Mouse (Mus musculus) layer of hippocampus, adult 9-11 months (tissue): ENCODE data around the gene Yap1.

ENCODE experiments used
- DNase-seq: peaks from one replicate; pipeline ENCODE4 v3.0.0; 2022

Gene Yap1

DNA sequence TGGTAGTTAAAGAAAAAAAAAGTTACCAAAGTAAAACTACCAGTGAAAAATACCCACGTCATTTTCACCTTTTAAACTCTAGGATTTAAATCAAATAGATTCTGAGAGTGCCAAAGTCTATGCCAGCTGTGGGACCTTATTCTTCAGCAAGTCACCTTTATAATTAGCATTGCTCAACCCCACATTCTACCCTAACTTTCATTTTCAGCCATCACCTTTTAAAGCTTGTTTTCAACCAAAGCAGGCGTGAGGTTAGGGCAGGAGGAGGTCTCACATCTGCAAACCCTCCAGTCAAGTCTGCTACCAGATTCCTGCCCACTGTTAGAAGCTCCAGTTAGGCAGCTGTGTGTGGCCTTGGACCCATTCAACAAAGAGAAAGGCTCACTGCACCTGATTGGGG lies 32.4 kb downstream of the Yap1 start:
- DNase-seq: no peak

GRCm38 (mm10) chr9:7967980-7968379 lies 36.4 kb downstream of the Yap1 start:
- no peak for DNase-seq

DNA sequence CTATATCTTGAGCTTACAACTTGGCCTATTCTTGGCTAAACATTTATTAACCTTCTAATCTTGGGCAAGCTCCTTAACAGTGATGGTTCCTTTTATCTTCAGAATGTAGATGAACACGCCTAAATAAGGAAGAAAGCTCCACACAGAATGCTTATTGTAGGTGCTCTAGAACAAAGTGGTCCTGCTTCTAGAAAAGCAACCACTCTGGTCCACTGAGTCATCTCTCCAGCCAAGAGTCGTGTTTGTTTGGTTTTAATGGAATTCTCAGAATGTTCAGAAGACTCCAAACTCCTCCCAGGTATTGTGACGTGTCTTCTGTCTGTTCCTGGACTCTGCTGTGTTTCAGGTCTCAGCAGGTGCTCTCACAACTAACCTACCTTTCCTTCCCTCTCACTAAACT lies 38.8 kb downstream of the Yap1 start:
- no peak for DNase-seq

GRCm38 (mm10) chr9:7963867-7964266 lies 40.5 kb downstream of the Yap1 start:
- DNase-seq: no peak

DNA sequence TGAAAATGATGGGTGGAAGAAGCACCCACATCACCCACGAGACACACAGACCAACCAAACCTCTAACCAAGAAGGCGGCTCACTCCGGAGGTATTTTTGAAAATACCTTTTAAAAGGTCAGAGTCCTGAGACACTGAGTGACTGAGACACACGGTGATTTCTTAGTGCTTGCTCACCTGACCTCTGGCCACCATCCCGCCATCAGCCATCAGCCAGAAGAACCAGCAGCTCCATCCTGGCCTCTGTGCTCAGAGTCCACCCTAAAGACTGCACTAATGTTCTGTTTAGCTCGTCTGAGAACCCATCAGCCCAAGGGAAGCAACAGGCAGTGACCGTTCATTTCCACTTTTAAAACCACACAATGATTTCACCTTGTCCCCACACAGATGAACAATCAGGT lies 41.5 kb downstream of the Yap1 start:
- no peak for DNase-seq

DNA sequence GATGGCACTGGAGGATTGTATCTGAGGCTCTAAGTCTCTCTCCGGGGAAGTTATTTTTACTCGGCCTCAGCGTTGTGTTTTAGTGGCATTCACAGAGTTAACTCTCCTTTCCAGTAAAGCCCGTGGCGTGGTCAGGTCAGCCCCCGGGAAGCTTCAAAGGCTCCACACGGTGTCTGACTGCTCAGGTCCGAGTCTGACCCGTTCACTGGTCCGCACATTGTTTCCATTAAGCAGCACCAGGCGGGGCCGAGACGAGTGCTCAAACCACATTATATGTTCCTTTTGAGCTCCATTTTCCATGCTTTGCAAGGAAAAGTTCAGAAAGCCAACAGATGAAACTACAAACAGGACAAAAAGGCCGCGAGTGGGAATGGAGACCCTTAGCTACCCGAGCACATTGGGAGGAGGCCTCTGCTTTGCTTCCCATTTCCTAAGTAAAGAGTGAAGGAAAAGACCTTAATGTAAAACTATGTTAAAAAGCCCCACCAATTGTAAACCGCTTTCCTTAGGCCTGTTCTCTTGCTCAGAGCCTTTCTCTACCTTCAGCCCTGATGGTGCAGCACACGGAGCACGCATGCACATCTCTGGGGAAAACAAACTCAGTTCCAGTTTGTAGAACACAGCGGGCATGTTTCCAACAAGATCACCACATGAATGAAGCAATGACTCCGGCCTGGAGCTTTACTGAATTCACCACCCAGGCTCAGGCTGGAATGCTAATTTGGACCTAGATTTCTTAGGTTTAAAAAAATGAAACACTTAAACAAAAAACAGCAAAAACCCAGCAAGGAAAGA lies 42.8 kb downstream of the Yap1 start:
- no peak for DNase-seq

DNA sequence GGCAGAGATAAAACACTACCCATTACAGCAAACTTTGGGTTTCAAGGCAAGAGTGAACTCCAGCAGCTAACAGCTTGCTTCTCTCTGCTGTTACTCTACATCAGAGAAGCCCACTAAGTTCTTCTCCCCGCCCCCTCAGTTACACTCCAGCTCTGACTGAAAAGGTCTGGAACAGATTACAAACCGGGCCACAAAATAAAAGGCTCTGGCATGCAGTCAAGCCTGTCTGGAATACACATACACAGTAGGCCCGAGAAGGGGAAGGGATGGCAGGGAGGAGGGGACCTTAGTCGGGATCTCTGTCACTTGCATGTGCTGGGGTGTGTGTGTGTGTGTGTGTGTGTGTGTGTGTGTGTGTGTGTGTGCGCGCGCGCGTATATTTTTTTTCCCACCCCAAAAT lies 44.0 kb downstream of the Yap1 start:
- peak; percentile 49 for DNase-seq

GRCm38 (mm10) chr9:7959301-7959700 lies 45.1 kb downstream of the Yap1 start:
- DNase-seq: no peak

DNA sequence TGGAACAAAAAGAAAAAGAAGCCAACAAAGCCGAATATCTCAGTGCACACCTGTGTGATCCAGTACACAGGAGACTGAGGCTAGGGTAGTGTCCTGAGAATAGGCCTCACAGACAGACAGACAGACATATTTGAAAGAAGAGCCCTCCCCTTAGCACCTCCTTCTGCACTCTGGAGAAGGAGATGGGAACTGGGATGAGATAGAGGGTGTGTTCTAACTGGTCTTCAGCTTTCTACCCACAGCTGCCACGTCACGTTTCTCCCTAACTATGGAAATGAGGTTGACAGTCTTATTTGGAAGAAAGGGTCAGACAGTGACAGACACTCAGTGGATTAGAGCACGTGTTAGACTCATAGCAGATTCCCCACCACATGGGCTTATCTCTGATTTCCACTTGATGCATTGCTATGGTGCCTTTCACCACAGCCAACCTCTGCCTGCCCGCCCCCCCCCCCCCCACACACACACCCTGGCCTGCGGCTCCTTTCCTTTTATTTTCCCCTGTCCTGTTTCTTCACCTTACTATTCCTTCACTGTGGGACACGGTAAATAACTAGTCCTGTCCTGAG lies 46.3 kb downstream of the Yap1 start:
- DNase-seq: no peak

DNA sequence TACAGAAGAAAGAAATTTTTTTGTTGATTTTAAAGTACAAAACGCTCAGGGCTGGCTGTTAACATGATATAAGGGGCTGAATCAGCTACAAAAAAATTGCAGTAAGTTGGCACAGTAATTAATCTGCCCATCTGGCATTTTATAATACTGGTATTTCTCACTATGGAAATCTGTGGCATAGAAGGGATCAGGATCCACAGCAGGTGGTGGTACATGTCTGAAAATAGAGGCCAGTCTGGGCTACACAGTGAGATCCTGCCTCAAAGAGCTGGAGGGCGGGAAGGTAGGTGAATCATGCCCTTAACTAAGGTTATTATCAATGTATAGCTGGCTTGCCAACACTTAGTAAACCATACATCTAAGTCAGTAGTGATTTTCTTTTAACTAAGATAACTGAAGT lies 47.0 kb downstream of the Yap1 start:
- DNase-seq: peak; percentile 66

GRCm38 (mm10) chr9:7956400-7956799 lies 48.0 kb downstream of the Yap1 start:
- no peak for DNase-seq

DNA sequence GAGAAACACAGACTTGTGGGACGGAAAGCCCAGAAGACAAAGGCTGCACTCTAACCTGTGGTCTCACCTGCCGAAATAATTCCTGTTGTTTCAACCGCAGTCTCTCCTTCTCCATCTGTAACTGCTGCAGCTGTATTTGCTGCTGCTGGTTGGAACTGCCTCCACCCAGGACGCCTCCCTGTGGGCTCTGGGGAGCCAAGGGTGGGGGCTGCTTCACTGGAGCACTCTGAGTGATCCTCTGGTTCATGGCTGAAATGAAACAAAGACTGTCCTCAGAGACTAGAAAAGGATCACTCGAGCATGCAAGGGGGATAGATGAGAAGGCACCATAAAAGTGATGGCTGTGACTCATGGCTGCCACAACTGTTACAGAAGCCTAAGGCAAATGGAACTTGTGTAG lies 51.5 kb downstream of the Yap1 start:
- no peak for DNase-seq

- DNase-seq: peak; percentile 55
Observed at GRCm38 (mm10) chr9:7950211-7950644, 54.2 kb downstream of the Yap1 start.

- no peak for DNase-seq
Observed at GRCm38 (mm10) chr9:7947946-7948345, 56.5 kb downstream of the Yap1 start.

DNA sequence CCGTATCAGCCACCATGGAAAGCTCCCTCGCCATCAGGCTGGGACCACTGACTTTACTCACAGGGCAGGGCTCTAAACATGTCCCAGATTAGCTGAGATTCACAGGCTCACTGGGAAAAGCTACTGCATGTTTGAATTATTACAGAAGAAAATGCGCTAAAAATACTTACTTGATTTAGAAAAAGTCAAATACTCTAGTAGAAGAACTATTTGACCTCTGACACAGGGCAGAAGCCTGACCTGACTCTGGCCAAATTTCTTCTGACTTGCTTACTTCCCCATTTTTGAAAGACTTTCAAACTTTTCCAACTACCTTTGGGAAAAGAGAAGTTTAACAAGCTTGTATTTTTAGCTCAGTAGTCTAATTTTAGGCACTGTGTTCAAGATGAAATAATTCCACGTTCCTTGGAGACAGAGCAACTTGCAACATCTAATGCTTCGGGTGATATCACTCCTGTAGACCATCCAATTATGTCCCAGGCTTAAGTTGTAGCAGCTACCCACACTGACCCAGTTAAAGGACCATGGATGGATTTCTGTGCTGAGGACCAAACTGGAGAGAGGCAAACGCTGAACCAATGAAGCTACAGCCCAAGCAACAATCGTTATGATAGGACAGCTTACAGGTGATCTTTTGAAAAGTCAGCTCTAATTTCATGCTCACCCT lies 60.5 kb downstream of the Yap1 start:
- no peak for DNase-seq

DNA sequence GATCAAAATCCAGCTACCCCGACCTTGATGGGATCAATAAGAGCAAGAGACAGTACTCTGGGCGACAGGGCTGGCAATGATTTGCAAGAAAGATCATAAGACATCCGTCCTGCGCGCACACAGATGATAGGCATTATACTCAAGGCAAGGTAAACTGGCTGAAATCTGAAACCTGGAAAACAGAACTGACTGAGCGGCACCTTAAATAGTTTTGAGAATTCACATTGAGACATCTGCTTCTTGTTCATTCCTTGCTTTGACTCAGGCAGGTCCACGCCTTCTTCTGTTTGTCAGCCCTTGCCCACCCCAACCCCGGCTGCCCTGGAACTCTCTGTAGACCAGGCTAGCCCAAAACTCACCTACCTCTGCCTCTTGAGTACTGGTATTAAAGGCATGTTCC lies 61.7 kb downstream of the Yap1 start:
- no peak for DNase-seq

DNA sequence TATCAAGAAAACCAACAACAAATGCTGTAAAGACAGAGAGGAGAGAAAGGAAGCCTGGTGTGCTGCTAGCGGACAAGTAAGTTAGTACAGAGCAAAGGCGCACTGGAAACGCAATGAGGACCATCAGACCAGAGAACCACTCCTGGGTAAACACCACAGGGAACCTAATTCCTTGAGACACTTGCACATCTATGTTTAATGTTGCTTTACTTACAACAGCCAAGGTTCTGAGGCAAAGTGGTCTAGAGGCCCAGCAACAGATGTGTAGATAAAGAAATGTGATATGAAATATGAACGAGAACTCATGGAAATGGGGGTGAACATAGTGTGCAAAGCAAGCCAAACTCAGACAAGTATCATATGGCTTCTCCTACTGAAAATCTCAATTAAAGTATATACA lies 64.3 kb downstream of the Yap1 start:
- no peak for DNase-seq

- DNase-seq: no peak
Observed at GRCm38 (mm10) chr9:7934419-7934818, 70.0 kb downstream of the Yap1 start.

- no peak for DNase-seq
Observed at GRCm38 (mm10) chr9:7929552-7929951, 74.8 kb downstream of the Yap1 start.

GRCm38 (mm10) chr9:7928866-7929265 lies 75.5 kb downstream of the Yap1 start:
- DNase-seq: no peak

DNA sequence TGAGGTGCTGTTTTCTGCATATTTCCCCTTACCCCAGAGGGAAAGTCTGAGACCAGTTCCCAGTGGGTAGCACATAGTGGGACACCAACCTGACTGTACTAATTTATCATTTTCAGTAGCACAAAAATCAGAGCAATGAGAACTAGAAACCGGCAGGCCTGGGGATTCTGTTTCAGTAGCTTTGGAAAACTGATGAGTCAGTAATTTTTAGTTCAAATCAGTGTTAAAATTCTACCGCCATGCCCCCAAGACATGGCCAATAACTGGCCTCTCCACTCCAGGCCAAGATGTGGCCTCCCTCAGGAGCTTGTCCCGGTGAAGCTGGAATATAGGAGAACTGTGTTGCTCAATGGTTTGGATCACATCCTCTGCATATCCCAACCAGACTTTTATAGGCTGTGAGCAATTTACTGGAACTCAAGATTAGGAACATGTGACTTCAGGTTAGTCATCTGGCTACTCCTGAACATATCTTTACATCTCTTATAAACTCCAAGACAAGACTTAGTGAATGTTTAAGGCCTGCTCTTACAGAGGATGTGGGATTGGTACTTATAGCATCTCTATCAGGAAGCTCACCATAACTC lies 76.1 kb downstream of the Yap1 start:
- no peak for DNase-seq

DNA sequence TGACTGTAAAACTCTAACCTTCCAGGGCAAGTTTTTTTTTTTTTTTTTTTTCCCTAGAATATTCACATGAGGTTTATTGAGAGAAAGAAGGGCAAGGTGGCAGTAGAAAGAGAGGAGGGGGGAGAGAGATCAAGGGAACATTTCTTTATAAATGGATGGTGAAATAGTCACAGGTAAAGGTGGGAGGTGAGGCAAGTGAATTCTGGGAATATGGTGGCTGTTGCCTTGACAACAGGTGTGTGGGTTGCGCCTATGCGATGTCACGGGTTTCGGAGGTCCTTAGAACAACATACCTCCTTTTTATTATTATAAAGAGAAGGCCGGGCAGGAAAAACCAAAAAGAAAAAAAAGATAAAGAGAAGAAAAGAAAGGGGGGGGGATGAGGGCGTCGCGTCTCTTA lies 89.5 kb downstream of the Yap1 start:
- no peak for DNase-seq

GRCm38 (mm10) chr9:7914487-7914886 lies 89.9 kb downstream of the Yap1 start:
- no peak for DNase-seq

- DNase-seq: no peak
Observed at GRCm38 (mm10) chr9:7913953-7914352, 90.4 kb downstream of the Yap1 start.
